In the genomic region with DNA sequence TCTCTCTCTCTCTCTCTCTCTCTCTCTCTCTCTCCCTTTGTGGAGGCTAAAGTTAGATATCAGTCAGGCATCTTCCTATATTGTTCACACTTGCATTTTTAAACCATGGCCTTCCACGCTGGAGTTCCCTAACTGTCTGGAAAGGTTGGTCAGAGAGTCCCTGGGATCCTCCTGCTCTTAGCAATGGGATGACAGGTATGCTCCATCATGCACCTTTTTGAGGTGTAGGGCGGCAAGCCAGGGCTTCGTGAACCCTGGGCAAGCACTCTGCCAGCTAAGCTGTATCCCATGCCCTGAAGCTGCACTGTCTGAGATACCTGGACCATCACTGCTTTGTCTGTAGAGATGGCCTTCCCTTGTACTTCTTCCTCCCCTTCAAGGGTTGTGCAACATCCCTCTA, we compare ENCODE assay signal across 29 mouse cellular contexts.
"Had no signal": no experiment of that assay in that cellular context is flagged by ENCODE, and none has a peak within 500 bp of the region (broad histone marks: within the 10 kb centered on the region; RNA-seq: fewer than 3 reads in every experiment).

No protein-coding gene starts in this region.

- H3K4me1 ChIP-seq: hindbrain, embryonic 15.5 days; intestine, embryonic 15.5 days had no signal

- H3K36me3 ChIP-seq: hindbrain, embryonic 13.5 days; hindbrain, embryonic 15.5 days had no signal

- H3K27ac ChIP-seq: heart, embryonic 13.5 days; heart, embryonic 15.5 days; hindbrain, embryonic 10.5 days; hindbrain, embryonic 12.5 days; hindbrain, embryonic 13.5 days; hindbrain, embryonic 14.5 days; hindbrain, embryonic 15.5 days; hindbrain, postnatal 0 days; intestine, embryonic 15.5 days; kidney, embryonic 15.5 days; kidney, postnatal 0 days; layer of hippocampus, adult 2 months; left cerebral cortex, adult 2 months had no signal

- H3K27me3 ChIP-seq: heart, embryonic 12.5 days; heart, embryonic 13.5 days; heart, embryonic 15.5 days; hindbrain, embryonic 12.5 days; hindbrain, embryonic 13.5 days; hindbrain, embryonic 15.5 days; intestine, embryonic 15.5 days; kidney, embryonic 15.5 days had no signal

- H3K9ac ChIP-seq: heart, embryonic 12.5 days; heart, embryonic 13.5 days; heart, embryonic 15.5 days; hindbrain, embryonic 12.5 days; hindbrain, embryonic 13.5 days; hindbrain, embryonic 14.5 days; hindbrain, embryonic 15.5 days; intestine, embryonic 15.5 days; kidney, embryonic 15.5 days had no signal

- H3K4me3 ChIP-seq: heart, embryonic 12.5 days; heart, embryonic 13.5 days; heart, embryonic 15.5 days; hindbrain, embryonic 10.5 days; hindbrain, embryonic 12.5 days; hindbrain, embryonic 13.5 days; hindbrain, embryonic 15.5 days; intestine, embryonic 15.5 days; kidney, embryonic 15.5 days; layer of hippocampus, adult 2 months; left cerebral cortex, adult 2 months had no signal

- H3K9me3 ChIP-seq: heart, embryonic 12.5 days; heart, embryonic 13.5 days; heart, embryonic 15.5 days; hindbrain, embryonic 10.5 days; hindbrain, embryonic 12.5 days; hindbrain, embryonic 13.5 days; hindbrain, embryonic 15.5 days; intestine, embryonic 15.5 days; kidney, embryonic 15.5 days had no signal

- DNase-seq: heart, postnatal 10 days; heart, postnatal 14 days; heart, postnatal 4 days; kidney, adult 11 months; kidney, adult 18-20 months; kidney, adult 2 months; kidney, adult 8-10 months; kidney, adult 9 months; kidney, postnatal 10 days; kidney, postnatal 14 days; kidney, postnatal 25 days; kidney, postnatal 36 days; kidney, postnatal 4 days; layer of hippocampus, adult 9-11 months; layer of hippocampus, postnatal 36 days had no signal
